Mouse (Mus musculus) midbrain, embryonic 10.5 days (tissue): Measurements from ENCODE around the gene Tet1. TPM values are rescaled to one million over a fixed set of nuclear protein-coding genes. Genes with fewer than 3 reads are reported as not detected.
"Not testable (repeated sequence)": the region's sequence is repeated elsewhere in the genome, so short reads cannot be mapped to it uniquely, and the experiment has no call there.

ENCODE experiments used
- DNase-seq: peaks from one replicate; pipeline ENCODE4 v3.0.0-alpha.2; 2017; ENCODE audit warnings: low spot score
- H3K27ac ChIP-seq: fragments of 300-500 bp; sonication (generic); replicated peaks from 2 replicates; pipeline ENCODE4 v1.5.1; 2016; ENCODE audit warnings: mild to moderate bottlenecking
- H3K27me3 ChIP-seq: fragments of 300-500 bp; sonication (generic); 2 replicates; pipeline ENCODE4 v1.6.1; 2016; ENCODE audit warnings: low read depth, mild to moderate bottlenecking; ENCODE audit not compliant: poor library complexity, severe bottlenecking
- H3K36me3 ChIP-seq: fragments of 300-500 bp; sonication (generic); 2 replicates; pipeline ENCODE4 v1.6.1; 2016; ENCODE audit warnings: mild to moderate bottlenecking, moderate library complexity
- H3K4me1 ChIP-seq: fragments of 300-500 bp; sonication (generic); 2 replicates; pipeline ENCODE4 v1.6.1; 2016
- H3K4me3 ChIP-seq: fragments of 300-500 bp; sonication (generic); 2 replicates; pipeline ENCODE4 v1.5.1; 2016; ENCODE audit warnings: mild to moderate bottlenecking, moderate library complexity
- H3K9me3 ChIP-seq: fragments of 300-500 bp; sonication (generic); replicated peaks from 2 replicates; pipeline ENCODE4 v1.6.1; 2016; ENCODE audit warnings: mild to moderate bottlenecking
- WGBS: fragments of 180-500 bp; shearing (Covaris S2); methylation state at CpG from one replicate; pipeline ENCODE4 v1.1.7; 2016; 5-methylcytosine and 5-hydroxymethylcytosine counted together
- polyA plus RNA-seq: library from polyadenylated mRNA; unstranded; fragments of >200 nt; fragmentation: Nextera tagmentation; extraction: Ambion mirVana; gene quantifications from 2 replicates; pipeline ENCODE4 v1.2.1, GENCODE M21; 2016

Gene Tet1
- polyA plus RNA-seq, result 24.8 and 31.3 TPM in 2 replicates

DNA sequence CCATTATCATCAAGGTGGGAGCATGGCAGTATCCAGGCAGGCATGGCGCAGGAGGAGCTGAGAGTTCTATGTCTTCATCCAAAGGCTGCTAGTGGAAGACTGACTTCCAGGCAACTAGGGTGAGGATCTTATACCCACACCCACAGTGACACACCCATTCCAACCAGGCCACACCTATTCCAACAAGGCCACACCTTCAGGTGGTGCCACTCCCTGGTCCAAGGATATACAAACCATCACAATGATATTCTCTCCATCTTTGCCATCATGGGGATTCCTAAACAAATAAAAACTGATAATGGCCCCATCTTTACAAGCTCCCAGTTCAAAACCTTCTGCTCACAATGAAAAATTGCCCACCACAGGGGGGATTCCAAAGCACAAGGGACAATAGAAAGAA, at the start of gene Tet1:
Tet1 (minus strand) TSS at position 101 of the 400 bp plus-strand sequence.
- H3K9me3 ChIP-seq, H3K27me3 ChIP-seq, DNase-seq, H3K27ac ChIP-seq, H3K4me3 ChIP-seq, H3K36me3 ChIP-seq, H3K4me1 ChIP-seq: not testable (repeated sequence)
- WGBS, result no CpG with 5 or more reads among the region's 1 CpGs

DNA sequence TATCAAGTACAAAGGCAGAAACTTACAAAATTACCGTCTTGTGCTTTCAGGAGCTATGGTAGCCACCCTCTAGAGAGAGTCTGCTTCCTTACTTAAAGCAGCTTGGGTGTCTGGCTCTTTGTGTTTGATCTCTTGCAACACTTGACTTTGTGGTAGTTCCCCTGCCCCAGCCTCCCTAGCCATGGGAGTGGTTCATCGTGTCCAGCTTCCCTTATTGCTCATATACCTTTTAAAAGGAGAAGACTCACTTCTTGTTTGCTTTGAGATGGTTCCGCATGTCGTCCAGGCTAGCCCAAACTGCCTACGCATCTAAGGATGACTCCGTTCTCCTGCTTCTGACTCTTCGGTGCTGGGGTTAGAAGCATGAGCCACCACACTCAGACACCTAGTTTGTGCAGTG, 39.8 kb upstream of the Tet1 start:
- Histone ChIP-seq H3K27ac (no peak overlapping the region), H3K4me1 (peaks cover 9% of the 10 kb centered on the region), H3K9me3 (no peaks in the 10 kb centered on the region), H3K27me3 (no peaks in the 10 kb centered on the region), H3K4me3 (no peak overlapping the region), H3K36me3 (peaks cover 62% of the 10 kb centered on the region)
- no peak for DNase-seq
- 97% methylated on average over 7 of the region's 7 CpGs for WGBS

DNA sequence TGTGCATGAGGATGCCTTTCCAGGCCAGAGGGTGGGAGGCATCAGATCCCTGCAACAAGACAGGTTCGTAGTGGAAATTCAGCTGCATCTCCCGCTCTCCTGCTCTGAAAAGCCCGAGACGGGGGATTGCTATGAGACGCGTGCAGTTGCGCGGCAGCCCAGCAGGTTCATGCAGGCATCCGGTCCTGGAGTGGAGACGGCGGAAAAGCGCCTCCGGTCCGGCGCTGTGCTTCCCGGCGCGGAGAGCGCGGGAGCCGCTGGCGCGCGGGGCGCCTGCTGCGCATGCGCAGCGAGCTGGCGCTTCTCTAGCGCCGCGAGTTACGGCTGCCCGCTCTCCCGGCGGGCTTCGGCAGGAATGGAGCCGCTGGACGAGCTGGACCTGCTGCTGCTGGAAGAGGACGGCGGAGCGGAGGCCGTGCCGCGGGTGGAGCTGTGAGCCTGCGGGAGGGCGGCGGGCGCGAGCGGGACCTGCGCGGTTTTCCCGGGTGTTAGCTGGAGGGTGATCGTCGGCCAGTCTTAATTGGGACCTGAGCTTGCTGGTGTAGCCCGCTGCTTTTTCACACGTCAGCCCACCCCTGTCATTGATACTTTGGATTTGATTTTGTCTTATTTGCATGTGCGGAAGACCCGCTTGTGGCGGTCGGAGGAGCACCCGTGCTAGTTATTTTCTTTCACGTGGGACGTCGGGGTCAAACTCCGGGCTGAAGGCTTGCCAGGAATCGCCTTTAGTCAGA, 38.1 kb upstream of the Tet1 start, which contains the start of gene Dna2:
Dna2 (plus strand) TSS at position 289 of the 734 bp plus-strand sequence.
- peak; percentile 88 for DNase-seq
- Histone ChIP-seq H3K27ac (peak within 1 kb of the TSS; percentile 92), H3K4me3 (peak within 1 kb of the TSS; percentile 80), H3K4me1 (peaks cover 9% of the 10 kb centered on the region), H3K36me3 (peaks cover 63% of the 10 kb centered on the region), H3K9me3 (no peaks in the 10 kb centered on the region), H3K27me3 (no peaks in the 10 kb centered on the region)
- under 1% methylated on average over 68 of the region's 68 CpGs for WGBS

DNA sequence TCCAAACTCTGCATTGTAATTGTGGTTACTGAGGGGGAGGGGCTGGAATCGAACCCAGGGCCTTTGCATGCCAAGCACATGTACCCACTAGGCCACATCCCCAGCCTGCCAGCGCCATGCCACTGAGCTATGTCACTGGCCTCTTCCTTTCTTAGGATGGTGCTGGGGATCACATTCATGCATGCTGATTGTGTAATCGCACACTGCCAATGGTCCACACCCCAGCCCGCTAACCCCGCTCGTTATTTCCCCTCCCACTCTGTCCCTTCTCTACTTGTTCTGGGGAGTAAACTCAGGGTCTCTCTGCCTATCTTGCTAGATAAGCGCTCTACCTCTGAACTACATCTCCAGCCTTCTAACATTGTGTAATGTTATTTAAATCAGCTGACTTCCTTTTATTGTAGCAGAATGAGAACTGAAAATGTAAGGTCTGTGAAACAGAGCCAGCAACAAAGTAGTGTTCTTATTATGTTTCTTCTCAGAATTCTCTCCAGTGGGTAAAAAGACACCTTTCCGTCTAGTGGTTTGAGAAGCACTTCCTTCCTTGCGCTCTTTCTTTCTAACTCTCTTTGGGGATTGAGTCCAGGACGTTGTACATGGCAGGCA, 36.3 kb upstream of the Tet1 start:
- Histone ChIP-seq H3K9me3 (no peaks in the 10 kb centered on the region), H3K4me3 (no peak overlapping the region), H3K36me3 (peaks cover 49% of the 10 kb centered on the region), H3K27me3 (no peaks in the 10 kb centered on the region), H3K27ac (no peak overlapping the region), H3K4me1 (peaks cover 9% of the 10 kb centered on the region)
- no peak for DNase-seq
- 90% methylated on average over 10 of the region's 10 CpGs for WGBS

DNA sequence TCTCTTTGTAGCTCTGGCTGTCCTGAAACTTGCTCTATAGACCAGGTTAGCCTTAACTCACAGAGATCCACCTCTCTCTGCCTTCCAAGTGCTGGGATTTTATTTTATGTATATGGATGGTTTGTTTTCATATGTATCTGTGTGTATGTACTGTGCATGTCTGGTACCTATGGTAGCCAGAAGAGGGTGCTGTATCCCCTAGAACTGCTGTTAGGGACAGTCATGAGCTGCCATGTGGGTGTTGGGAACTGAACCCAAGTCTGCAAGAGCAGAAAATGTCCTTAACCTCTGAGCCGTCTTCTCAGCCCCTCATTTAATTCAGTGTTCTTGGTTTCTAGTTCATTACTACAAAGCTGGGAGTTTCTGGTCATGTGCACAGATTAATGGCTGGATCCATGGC, 23.6 kb upstream of the Tet1 start:
- no peak for DNase-seq
- peaks cover 72% of the 10 kb centered on the region for H3K36me3 ChIP-seq
- H3K4me1 ChIP-seq, result no peaks in the 10 kb centered on the region
- no peak overlapping the region for H3K4me3 ChIP-seq
- H3K27ac ChIP-seq, result no peak overlapping the region
- no peaks in the 10 kb centered on the region for H3K27me3 ChIP-seq
- 87% methylated on average over 1 of the region's 1 CpGs for WGBS
- no peaks in the 10 kb centered on the region for H3K9me3 ChIP-seq

DNA sequence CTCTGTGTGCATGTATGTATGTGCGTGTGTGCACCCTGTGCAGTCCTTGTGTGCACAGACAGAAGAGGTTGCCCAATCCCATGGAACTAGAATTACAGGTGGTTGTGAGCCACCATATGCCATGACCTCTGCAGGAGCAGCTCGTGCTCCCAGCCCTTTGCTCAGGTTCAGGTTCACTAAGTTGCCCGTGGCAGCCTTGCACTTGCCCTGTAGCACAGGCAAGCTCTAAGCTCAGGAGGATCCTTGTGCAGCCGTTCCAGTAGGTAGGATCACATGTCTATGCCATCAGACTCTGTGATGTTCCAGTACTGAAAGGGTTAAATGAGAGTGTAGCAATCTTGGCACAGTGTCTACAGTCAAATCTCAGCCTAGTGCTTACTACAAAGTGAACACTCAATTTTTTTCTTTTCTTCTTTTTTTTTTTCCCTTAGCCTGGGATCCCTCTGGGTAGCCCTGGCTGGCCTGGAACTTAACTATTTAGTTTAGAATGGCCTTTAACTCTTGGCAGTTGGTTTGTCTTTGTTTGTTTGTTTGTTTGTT, 15.4 kb upstream of the Tet1 start:
- DNase-seq, result no peak
- Histone ChIP-seq H3K27ac (no peak overlapping the region), H3K4me3 (no peak overlapping the region), H3K4me1 (peaks cover 17% of the 10 kb centered on the region), H3K9me3 (no peaks in the 10 kb centered on the region), H3K27me3 (no peaks in the 10 kb centered on the region), H3K36me3 (peaks cover 13% of the 10 kb centered on the region)
- WGBS, result 91% methylated on average over 4 of the region's 4 CpGs

DNA sequence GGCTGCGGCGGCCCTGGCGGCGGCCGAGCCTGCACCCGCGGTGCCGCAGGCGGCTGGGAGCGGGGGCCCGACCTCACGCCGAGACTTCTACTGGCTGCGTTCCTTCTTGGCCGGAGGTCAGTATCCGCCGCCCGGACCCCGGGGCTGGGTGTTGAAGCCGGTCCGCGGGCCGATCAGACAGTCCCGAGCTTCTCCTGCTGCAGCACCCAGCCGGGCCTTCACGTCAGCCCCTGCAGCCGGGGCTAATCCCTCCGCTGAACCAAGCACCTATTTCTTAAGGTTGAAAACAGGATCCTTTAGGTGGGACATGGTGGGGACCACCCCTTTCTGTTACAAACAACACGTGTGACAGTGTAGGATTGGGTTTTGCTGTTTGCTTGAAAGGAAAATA, 12.0 kb upstream of the Tet1 start:
- Histone ChIP-seq H3K36me3 (no peaks in the 10 kb centered on the region), H3K27ac (peak overlapping the region; percentile 86), H3K4me1 (peaks cover 17% of the 10 kb centered on the region), H3K27me3 (no peaks in the 10 kb centered on the region), H3K9me3 (no peaks in the 10 kb centered on the region), H3K4me3 (peak overlapping the region; percentile 87)
- DNase-seq, result no peak
- 0% methylated on average over 29 of the region's 29 CpGs for WGBS

DNA sequence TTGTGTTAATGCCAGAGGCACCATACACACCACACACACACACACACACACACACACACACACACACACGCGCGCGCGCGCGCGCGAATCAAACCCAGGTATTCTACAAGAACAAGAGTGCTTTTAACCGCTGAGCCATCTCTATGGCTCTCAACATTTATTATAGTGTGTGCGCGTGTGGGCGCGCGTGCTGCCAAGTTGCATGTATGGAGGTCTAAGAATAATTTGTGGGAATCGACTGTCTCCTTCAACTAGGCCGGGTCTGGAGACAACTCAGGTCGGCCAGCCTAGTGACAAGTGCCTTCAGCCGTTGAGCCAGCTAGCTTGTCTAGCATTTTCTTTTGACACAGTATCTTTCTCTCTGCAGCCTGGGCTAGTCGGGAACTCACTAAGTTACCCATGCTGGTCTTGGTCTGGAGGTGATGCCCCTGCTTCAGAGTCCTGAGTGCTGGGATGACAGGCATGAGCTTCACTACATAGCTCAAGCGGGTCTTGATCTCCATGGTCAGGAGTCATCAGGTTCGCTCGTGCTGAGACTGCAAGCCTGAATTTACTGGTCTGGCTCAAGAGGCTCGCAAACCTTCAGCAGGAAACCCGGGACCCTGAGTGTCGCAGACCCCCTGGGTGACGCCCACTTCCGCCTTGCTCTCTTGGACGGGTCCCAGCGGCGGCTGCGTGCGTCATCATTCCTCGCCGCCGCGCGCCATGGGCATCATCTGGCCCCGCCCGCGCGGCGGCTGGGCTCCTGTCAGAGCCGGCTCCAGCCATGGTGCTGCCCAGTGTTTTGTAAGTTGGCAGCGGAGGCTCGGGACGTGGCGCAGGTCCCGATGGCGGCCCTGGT, 11.3 kb upstream of the Tet1 start, which contains the start of gene Slc25a16:
Slc25a16 (plus strand) TSS at position 709 of the 841 bp plus-strand sequence.
- WGBS, result 7% methylated on average over 50 of the region's 50 CpGs
- no peaks in the 10 kb centered on the region for H3K27me3 ChIP-seq
- H3K9me3 ChIP-seq, result no peaks in the 10 kb centered on the region
- H3K36me3 ChIP-seq, result no peaks in the 10 kb centered on the region
- peak within 1 kb of the TSS; percentile 87 for H3K4me3 ChIP-seq
- DNase-seq, result peak; percentile 93
- H3K4me1 ChIP-seq, result peaks cover 17% of the 10 kb centered on the region
- H3K27ac ChIP-seq, result peak within 1 kb of the TSS; percentile 86

DNA sequence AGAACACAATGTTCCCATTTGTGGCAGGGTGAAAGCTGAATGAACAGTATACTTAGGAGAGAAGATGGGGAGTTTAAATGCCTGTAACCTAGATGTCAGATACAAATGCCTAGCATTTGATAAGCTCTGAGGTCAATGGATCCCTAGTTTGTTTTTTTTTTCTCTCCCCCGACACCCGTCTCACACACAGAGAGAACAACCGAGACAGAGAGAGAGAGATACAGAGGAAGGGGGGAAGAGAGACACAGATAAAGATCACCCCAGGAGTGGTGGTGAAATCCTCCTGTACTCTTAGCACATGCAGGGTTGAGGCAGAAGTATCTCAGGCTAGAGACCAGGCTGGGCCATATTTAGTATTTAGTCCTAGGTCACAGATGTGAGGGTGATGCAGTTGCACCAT, 10.2 kb upstream of the Tet1 start:
- 85% methylated on average over 3 of the region's 3 CpGs for WGBS
- H3K4me3 ChIP-seq, result no peak overlapping the region

DNA sequence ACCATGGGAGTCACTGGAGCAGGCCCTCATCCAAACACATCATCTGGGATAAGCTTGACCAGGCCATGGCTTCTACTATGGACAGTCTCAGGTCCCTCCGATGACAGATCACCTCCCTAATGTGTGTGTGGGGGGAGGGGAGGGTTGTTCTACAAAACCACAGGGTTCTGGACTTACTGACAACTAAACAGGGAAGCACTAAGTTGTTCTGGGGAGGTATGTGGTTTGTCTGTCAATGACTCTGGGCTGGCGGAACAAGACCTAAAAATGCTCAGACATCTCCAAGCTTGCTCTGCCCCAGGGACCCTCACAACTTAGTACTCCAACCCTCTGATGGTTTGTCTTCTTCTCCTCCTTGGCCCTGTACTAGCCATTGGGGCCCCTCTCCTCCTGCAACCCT, 2.3 kb upstream of the Tet1 start:
- Histone ChIP-seq H3K36me3 (no peaks in the 10 kb centered on the region), H3K27me3 (no peaks in the 10 kb centered on the region), H3K4me3 (no peak overlapping the region), H3K4me1 (no peaks in the 10 kb centered on the region), H3K27ac (no peak overlapping the region), H3K9me3 (no peaks in the 10 kb centered on the region)
- 89% methylated on average over 2 of the region's 2 CpGs for WGBS
- DNase-seq, result no peak

More for the DNA sequence above, 10.2 kb upstream of the Tet1 start:
- no peaks in the 10 kb centered on the region for H3K27me3 ChIP-seq
- H3K9me3 ChIP-seq, result no peaks in the 10 kb centered on the region
- peaks cover 17% of the 10 kb centered on the region for H3K4me1 ChIP-seq
- H3K36me3 ChIP-seq, result no peaks in the 10 kb centered on the region
- no peak for DNase-seq
- H3K27ac ChIP-seq, result no peak overlapping the region

DNA sequence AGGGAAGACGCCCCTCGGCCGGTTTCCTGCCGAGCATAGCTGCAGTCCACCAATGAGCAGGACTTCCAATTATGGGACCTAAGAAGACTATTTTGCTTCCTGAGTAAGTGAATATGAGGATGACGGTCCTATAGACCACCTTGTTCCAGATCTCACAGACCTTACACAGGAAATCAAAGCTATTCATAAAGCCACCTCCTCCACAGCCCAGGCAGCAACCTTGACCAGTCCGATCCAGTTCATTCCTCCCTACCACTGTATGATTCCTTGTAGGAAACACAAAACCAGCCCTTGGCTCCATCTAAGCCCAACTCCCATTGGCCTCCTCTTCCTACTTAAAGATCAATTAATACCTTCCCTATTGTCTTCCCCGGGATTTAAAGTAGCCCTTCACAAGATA, 2.5 kb downstream of the Tet1 start:
- no peak for DNase-seq
- H3K36me3 ChIP-seq, result no peaks in the 10 kb centered on the region
- H3K27ac ChIP-seq, result no peak overlapping the region
- no peaks in the 10 kb centered on the region for H3K4me1 ChIP-seq
- 92% methylated on average over 7 of the region's 7 CpGs for WGBS
- no peaks in the 10 kb centered on the region for H3K9me3 ChIP-seq
- no peak overlapping the region for H3K4me3 ChIP-seq
- no peaks in the 10 kb centered on the region for H3K27me3 ChIP-seq

DNA sequence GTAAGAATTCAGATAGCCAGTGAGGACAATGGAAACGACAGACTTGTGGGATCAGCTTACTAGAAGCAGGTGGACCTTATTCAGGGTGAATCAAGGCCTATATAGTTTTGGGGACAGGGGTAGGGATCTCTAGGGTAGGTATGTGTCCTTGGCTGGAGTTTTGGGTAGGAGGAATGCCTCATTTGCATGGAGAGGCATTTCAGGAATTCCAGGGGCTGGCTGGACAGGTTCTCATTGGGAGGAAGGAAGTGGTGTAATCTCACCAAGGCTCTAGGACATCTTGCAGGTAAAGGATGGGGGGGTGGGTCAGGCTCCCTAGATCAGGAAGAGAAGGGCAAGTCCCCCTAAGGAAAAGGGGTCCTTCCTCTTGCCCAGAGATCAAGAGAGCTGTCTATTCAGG, 6.0 kb downstream of the Tet1 start:
- WGBS, result 56% methylated on average over 1 of the region's 1 CpGs
- H3K36me3 ChIP-seq, result no peaks in the 10 kb centered on the region
- H3K4me3 ChIP-seq, result no peak overlapping the region
- H3K27ac ChIP-seq, result no peak overlapping the region
- no peaks in the 10 kb centered on the region for H3K9me3 ChIP-seq
- H3K27me3 ChIP-seq, result no peaks in the 10 kb centered on the region
- no peak for DNase-seq
- H3K4me1 ChIP-seq, result no peaks in the 10 kb centered on the region
